Mouse (Mus musculus): ENCODE measurements around the gene Alox12e.
"Not testable (repeated sequence)": the region's sequence is repeated elsewhere in the genome, so short reads cannot be mapped to it uniquely, and the experiment has no call there.

The Alox12e gene

DNA sequence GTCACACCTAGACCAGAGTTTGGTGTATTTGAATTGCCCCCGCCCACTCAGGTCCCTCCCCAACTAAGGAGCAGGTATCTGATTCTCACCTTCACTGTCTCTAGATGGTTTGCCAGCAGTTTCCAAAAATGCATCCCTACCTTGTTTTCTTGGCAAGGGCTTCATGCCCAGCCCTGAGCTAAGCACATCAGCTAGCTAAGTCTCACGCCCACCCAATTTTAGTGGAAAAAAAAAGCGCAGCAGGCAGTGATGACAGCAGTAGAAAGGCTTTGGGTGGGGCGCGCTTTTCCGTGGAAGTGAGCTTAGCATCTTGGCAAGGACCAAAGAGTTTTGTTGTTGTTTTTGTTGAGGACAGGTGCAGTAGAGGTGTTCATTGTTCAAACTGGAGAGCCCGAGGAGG, at the start of gene Alox12e:
Gene Alox12e (minus strand): TSS at position 101 of the 400 bp plus-strand sequence.
- no peak for DNase-seq (ENCODE audit: low read depth)

DNA sequence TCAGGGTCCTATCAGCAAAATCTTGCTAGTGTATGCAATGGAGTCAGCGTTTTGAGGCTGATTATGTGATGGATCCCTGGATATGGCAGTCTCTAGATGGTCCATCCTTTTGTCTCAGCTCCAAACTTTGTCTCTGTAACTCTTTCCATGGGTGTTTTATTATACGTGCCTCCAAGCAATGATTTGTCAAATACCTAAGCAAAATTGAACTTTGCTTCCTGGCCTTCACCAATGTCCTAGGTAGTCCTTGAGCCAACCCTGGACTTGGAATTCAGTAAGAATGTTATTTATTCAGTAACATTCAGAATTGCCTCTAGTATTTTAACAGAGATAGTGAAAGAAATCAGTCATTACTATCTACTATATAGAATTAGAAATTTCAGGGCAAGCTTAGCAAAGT, 46.2 kb upstream of the Alox12e start:
- not testable (repeated sequence) for DNase-seq (ENCODE audit: low read depth)

- DNase-seq (ENCODE audit: low read depth), result not testable (repeated sequence)
Observed at GRCm38 (mm10) chr11:70367701-70368100, 45.3 kb upstream of the Alox12e start.

DNA sequence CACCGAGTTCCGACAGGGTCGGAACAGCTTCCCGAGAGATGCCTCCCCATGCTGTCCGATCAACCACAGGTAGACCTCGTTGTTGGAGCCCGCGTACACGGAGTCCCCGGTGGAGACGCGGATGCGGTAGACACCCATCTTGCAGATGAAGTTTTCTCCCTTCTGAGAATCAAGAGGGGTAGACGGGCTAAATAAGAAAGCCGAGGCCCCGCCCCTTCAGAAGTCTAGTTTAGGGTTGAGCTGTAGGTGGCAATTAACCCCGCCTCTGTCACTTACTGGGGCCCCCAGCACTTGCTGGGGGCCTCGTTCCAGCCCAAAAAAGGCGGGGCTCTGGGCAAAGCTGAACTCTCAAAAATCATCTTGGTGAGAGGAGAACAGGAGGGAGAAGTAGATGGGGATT, 29.4 kb upstream of the Alox12e start, which contains the start of gene Alox15:
Gene Alox15 (minus strand): TSS at position 164 of the 400 bp plus-strand sequence.
- no peak for DNase-seq (ENCODE audit: low read depth)

DNA sequence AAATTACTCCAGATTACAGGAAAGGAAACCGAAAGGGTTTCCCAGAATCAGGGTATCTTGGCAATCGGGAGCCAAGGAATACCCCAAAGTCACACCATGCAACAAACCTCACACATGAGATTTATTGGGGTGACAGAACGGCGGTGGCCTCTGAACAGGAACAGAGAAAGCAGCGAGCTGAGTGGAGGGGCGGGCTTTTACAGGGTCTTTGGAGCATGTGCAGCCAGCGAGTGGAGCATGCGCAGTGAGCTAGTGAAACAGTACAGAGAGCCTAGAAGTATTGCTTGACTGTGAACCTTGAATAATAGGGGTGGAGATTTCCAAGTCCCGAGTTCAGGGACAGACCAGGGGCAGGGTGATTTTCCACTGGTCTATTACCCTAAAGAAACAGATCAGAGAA, 26.2 kb upstream of the Alox12e start:
- no peak for DNase-seq (ENCODE audit: low read depth)

DNA sequence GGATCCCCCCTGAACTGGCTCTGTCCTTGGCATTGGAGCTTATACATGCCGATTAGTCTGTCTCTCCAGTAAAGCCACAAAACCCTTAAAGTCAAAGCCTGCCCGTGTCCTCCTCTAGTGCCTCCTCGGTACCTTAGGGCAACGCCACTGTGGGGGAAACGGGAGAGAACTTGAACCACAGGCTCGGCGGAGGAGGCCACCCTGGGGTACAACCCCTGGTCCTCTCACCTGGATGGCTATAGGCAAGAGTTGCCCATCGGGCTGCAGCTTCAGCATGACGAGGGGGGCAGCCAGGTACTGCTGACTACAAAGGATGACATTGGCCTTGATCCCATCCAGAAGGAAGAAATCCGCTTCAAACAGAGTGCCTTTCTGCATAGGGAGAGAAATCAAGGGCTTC, 25.4 kb upstream of the Alox12e start:
- no peak for DNase-seq (ENCODE audit: low read depth)

- DNase-seq (ENCODE audit: low read depth), result no peak
Observed at GRCm38 (mm10) chr11:70345546-70345945, 23.1 kb upstream of the Alox12e start.

DNA sequence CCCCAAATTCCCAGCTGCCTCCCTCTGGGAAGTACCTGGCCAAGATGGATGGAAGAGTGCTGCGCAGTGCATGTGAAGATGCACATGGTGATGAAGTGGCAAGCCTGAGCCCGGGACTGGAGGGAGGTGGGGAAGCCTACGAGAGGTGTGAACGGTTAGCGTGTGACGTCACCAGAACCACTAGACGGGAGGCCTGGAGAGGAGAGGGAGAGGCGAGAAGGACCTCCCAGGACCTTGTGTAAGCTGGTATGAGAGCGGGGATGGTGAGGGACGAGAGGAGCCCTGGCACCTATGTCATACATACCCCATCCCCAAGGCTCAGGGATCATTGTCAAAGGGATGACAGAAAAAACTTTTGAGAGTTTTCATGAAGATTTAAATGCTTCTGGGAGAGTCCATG, 22.6 kb upstream of the Alox12e start:
- DNase-seq (ENCODE audit: low read depth), result no peak

DNA sequence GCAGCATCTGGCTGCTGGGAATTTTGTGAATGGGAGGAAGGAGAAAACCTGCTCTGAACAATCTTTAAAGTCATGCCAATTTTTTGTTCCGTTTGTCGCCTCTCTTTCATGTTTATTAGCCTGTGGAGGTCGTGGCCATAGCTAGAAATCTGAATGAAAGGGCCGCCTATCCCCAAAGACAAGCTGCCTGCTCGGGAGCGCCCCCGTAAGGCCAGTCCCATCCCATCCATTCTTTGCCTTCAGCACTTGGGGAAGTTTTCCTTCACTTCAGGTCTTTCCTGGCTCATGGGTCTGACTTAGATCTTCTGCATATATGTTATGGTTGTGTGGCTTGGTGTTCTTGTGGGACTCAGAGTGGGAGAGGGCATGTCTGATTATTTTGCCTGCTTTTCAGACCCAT, 17.1 kb upstream of the Alox12e start:
- no peak for DNase-seq (ENCODE audit: low read depth)

GRCm38 (mm10) chr11:70334477-70334876, 12.0 kb upstream of the Alox12e start:
- peak; percentile 88 for DNase-seq (ENCODE audit: low read depth)

- DNase-seq (ENCODE audit: low read depth), result peak; percentile 28
Observed at GRCm38 (mm10) chr11:70324726-70325125, 2.3 kb upstream of the Alox12e start.

DNA sequence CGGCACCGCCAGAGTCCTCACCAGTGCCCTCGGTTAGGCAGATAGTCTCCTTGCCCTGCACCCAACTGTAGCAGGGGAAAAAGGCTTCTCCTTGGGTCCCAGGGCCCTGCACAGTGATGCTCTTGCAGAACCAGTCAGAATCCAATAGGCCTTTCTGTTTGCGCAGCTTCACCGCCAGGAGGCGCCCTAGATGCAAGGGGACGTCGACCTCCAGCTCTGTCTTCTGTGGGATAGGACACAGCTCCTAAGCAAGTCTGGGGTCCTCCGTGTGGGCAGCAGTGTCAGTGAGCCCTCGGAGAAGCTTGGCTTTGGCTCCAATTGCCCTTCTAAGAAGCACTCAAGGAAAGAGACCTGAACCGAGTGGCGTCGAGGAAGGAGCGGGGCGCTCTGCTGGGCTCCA, 764 bp downstream of the Alox12e start:
- DNase-seq (ENCODE audit: low read depth), result peak; percentile 55

GRCm38 (mm10) chr11:70319614-70320013, 2.8 kb downstream of the Alox12e start:
- DNase-seq (ENCODE audit: low read depth), result no peak

DNA sequence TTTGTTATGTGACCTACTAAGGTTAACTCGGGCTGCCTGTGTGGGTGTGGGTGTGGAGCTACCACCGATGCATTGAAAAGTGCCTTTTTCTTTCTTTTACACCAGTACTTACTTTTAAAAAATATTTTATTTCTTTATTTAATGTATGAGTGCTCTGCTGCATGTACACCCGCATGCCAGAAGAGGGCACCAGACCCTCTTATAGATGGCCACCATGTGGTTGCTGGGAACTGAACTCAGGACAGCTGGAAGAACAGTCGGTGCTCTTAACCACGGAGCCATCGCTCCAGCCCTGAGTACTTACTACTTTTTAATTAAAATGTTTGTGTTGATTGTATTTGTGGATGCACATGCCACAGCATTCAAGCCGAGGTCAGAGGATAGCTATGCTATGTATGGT, 8.6 kb downstream of the Alox12e start:
- peak; percentile 73 for DNase-seq (ENCODE audit: low read depth)

- DNase-seq (ENCODE audit: low read depth), result peak; percentile 69
Observed at GRCm38 (mm10) chr11:70309341-70309740, 13.1 kb downstream of the Alox12e start.

DNA sequence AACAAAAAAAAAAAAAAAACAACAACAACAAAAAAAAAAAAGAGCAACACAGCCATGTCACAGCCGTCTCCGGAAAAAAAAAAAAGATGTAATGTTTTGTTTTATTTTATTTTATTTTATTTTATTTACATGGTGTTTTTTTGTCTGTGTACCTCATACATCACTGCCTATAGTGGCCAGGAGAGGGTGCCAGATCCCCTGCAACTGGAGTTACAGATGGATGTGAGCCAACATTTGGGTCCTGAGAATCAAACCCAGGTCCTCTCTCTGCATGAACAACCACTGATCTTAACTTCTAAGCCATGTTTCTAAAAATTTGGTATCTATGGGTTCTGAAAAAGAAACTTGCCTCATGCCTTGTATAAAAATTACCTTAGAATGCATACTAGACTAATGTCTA, 14.1 kb downstream of the Alox12e start:
- DNase-seq (ENCODE audit: low read depth), result no peak

GRCm38 (mm10) chr11:70306159-70306558, 16.3 kb downstream of the Alox12e start:
- no peak for DNase-seq (ENCODE audit: low read depth)

DNA sequence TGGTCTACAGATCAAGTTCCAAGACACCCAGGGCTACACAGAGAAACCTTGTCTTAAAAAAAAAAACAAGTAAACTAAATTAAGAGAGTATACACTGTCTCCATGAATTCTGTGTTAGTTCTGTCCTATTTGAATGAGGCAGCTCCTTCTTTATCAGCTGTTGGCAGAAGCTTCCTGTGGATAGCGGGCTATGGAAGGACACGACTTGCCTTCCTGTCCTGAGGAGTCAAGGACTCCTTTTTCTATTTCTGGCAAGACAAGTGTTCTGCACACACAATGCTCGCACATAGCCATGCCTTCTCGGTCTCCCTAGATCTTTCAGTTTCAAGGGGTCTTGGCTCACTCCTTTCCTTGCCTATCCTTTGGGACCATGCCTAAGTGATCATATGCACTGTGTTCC, 20.1 kb downstream of the Alox12e start:
- DNase-seq (ENCODE audit: low read depth), result no peak

- no peak for DNase-seq (ENCODE audit: low read depth)
Observed at GRCm38 (mm10) chr11:70297836-70298454, 24.5 kb downstream of the Alox12e start.

DNA sequence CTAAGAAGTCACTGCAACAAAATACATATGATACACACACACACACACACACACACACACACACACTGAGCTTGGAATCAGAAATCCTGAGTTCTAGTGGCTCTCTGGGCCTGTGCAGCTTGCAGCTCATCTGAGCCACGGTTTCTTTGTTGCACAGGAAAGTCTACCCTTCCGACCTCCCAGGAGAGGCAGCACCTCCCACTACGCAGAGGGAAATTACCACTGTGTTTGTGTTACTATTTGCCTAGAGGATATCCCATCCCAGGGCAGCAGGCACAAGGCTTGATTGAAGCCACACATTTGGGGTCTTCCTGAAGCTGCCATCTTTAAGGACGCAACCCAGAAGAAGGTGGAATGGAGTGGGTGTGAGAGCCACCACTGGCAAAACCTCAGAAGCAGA, 25.0 kb downstream of the Alox12e start:
- no peak for DNase-seq (ENCODE audit: low read depth)

GRCm38 (mm10) chr11:70293881-70294280, 28.5 kb downstream of the Alox12e start:
- DNase-seq (ENCODE audit: low read depth), result no peak

DNA sequence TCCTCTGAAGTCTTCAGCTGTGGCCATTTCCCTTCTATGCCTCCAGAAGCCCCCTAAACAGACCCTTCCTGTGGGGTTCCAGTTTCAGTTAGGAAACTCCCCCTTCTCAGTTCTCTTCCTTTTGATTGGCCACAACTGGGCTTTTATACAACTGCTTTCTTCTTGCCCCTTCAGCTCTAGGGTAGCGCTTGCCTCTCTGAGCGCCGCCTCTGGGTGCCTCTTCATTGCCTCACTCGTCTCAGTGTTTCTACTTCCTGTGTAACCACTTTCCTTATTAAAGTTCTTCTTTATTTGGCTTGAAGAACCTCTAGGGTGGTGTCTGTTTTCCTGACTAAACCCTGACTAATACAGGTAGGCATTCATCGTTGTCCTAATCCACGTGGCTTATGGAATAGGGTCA, 31.2 kb downstream of the Alox12e start:
- DNase-seq (ENCODE audit: low read depth), result no peak

GRCm38 (mm10) chr11:70289236-70289635, 33.2 kb downstream of the Alox12e start:
- no peak for DNase-seq (ENCODE audit: low read depth)

DNA sequence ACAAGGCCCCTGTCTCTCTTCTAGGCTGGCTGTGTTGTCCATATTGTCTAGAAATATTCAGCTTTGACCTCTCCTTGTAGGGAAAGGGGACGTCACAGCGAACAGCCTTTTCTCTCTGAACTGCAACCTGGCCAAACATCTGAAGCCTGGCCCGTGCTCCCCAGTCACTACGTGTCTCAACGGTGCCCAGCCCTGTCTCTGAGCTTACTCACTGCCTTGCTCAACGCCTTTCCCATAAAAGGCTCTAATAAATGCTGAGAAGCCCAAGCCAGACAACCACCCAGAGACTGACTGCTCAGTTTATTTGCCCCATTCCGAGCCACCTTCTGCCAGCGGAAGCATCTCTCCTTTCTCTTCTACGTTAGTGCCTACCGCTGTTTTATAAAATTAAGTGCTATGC, 34.3 kb downstream of the Alox12e start:
- DNase-seq (ENCODE audit: low read depth), result peak; percentile 22
